In genomic region chr4:119183525-119183924, GRCm38 (mm10) we compare ENCODE assay signal across 31 mouse cellular contexts. TPM values are rescaled to one million over a fixed set of nuclear protein-coding genes. Genes with fewer than 3 reads are reported as not detected.
DNase-seq lines count a peak whose midpoint lies in the region; ATAC-seq and TF ChIP-seq lines count a peak whose summit lies in the region.
"Had no signal": no experiment of that assay in that cellular context is flagged by ENCODE, and none has a peak within 500 bp of the region (broad histone marks: within the 10 kb centered on the region; RNA-seq: fewer than 3 reads in every experiment).

No protein-coding gene starts in this region.

- no peak overlapping the region for H3K27ac ChIP-seq in hindbrain, embryonic 16.5 days (ENCODE audit: low read depth, low read length)
- no peak overlapping the region for H3K27ac ChIP-seq in hindbrain, embryonic 11.5 days (ENCODE audit: low read depth, low read length)
- H3K27ac ChIP-seq in liver, embryonic 13.5 days: peak overlapping the region; percentile 53; the same call in 1 of the 2 replicates
- H3K27ac ChIP-seq in liver, postnatal 0 days (ENCODE audit: low read depth): no peak overlapping the region
- H3K27ac ChIP-seq in MEL (ENCODE audit: control insufficient read depth, low read depth, low read length): no peak overlapping the region
- H3K27ac ChIP-seq: embryonic facial prominence, embryonic 10.5 days; embryonic facial prominence, embryonic 13.5 days; forebrain, embryonic 12.5 days; forebrain, embryonic 15.5 days; heart, embryonic 15.5 days; hindbrain, embryonic 10.5 days; hindbrain, embryonic 15.5 days had no signal

- TF ChIP-seq CTCF in liver, postnatal 0 days (IDR thresholded peaks at IDR 0.05; ENCODE audit: low read depth): no peak
- TF ChIP-seq CTCF in MEL (IDR thresholded peaks at IDR 0.05 in 2 of 3, conservative IDR thresholded peaks at IDR 0.05 in 1 of 3; ENCODE audit: control insufficient read depth in 1 of 3, insufficient read depth in 1 of 3, low read depth in 2 of 3, low read length in 3 of 3, poor library complexity in 1 of 3, severe bottlenecking in 1 of 3): no peak

- no peak for DNase-seq in hindbrain, embryonic 11.5 days (ENCODE audit: low spot score)
- DNase-seq in liver, embryonic 13.5 days: no peak
- no peak for DNase-seq in liver, postnatal 0 days
- no peak for DNase-seq in MEL (ENCODE audit: low read depth, low spot score)
- DNase-seq in c-Kit-positive CD71-positive TER-119-positive erythroid progenitor cells, embryonic 14.5 days (ENCODE audit: low spot score): no peak
- DNase-seq: adrenal gland, postnatal 10 days; adrenal gland, postnatal 36 days; cerebellum, adult 11 months; cerebellum, adult 2 months; cerebellum, postnatal 10 days; cerebellum, postnatal 36 days; embryo, embryonic 11 days; gastrocnemius, postnatal 25 days; heart, adult 18-20 months; heart, postnatal 10 days; heart, postnatal 36 days had no signal

- no peak for TF ChIP-seq POLR2A in MEL (IDR thresholded peaks at IDR 0.05; ENCODE audit: control insufficient read depth in 1 of 2, insufficient read depth in 1 of 2, low read depth in 1 of 2, low read length in 2 of 2, poor library complexity in 1 of 2)

- 0 out of 2 replicates have a peak, but pooled peaks have one; percentile 53 for ATAC-seq in hindbrain, embryonic 16.5 days
- ATAC-seq in hindbrain, embryonic 11.5 days (ENCODE audit: low FRiP score): no peak
- no peak for ATAC-seq in liver, embryonic 13.5 days (ENCODE audit: low read depth)
- no peak for ATAC-seq in liver, postnatal 0 days
- ATAC-seq: forebrain, embryonic 15.5 days; inflammation-experienced regulatory T-cells, adult 6 months; Patski had no signal

- no peak for TF ChIP-seq RAD21 in MEL (IDR thresholded peaks at IDR 0.05; ENCODE audit: low read depth, low read length)

- H3K4me2 ChIP-seq in hindbrain, embryonic 16.5 days (ENCODE audit: low read length): no peak overlapping the region
- no peak overlapping the region for H3K4me2 ChIP-seq in hindbrain, embryonic 11.5 days (replicated peaks; ENCODE audit: low read depth, low read length)
- peak overlapping the region; percentile 25 for H3K4me2 ChIP-seq in liver, embryonic 13.5 days
- no peak overlapping the region for H3K4me2 ChIP-seq in liver, postnatal 0 days (ENCODE audit: low read depth, low read length)
- H3K4me2 ChIP-seq: embryonic facial prominence, embryonic 13.5 days; forebrain, embryonic 12.5 days; forebrain, embryonic 15.5 days; heart, embryonic 12.5 days; heart, embryonic 15.5 days; hindbrain, embryonic 15.5 days had no signal

- H3K27me3 ChIP-seq in hindbrain, embryonic 16.5 days (replicated peaks; ENCODE audit: control insufficient read depth, insufficient read depth, low read length): no peaks in the 10 kb centered on the region
- H3K27me3 ChIP-seq in hindbrain, embryonic 11.5 days (ENCODE audit: control insufficient read depth, insufficient read depth, low read length): peaks cover 2% of the 10 kb centered on the region; the same call in 1 of the 2 replicates
- H3K27me3 ChIP-seq in liver, embryonic 13.5 days: no peaks in the 10 kb centered on the region
- H3K27me3 ChIP-seq in liver, postnatal 0 days (ENCODE audit: insufficient read depth, low read length): no peaks in the 10 kb centered on the region
- H3K27me3 ChIP-seq in MEL (ENCODE audit: control insufficient read depth in 1 of 2, insufficient read depth in 2 of 2, low read length in 2 of 2): no peaks in the 10 kb centered on the region
- H3K27me3 ChIP-seq: forebrain, embryonic 15.5 days; heart, embryonic 12.5 days; heart, embryonic 15.5 days; hindbrain, embryonic 15.5 days had no signal

- peaks cover 33% of the 10 kb centered on the region for H3K79me2 ChIP-seq in MEL (ENCODE audit: control insufficient read depth, insufficient read depth, low read length, poor library complexity)

- TF ChIP-seq EP300 in liver, postnatal 0 days (IDR thresholded peaks at IDR 0.05; ENCODE audit: low read depth): no peak
- no peak for TF ChIP-seq EP300 in MEL (IDR thresholded peaks at IDR 0.05; ENCODE audit: low read depth in 1 of 2, low read length in 2 of 2)

- H3K4me3 ChIP-seq in hindbrain, embryonic 16.5 days (ENCODE audit: low read length): no peak overlapping the region
- H3K4me3 ChIP-seq in hindbrain, embryonic 11.5 days (ENCODE audit: low read depth, low read length): no peak overlapping the region
- peak overlapping the region; percentile 20; the same call in 1 of the 2 replicates for H3K4me3 ChIP-seq in liver, embryonic 13.5 days (replicated peaks)
- no peak overlapping the region for H3K4me3 ChIP-seq in liver, postnatal 0 days (ENCODE audit: low read depth, low read length)
- H3K4me3 ChIP-seq in MEL (ENCODE audit: control insufficient read depth in 1 of 2, insufficient read depth in 1 of 2, low read depth in 2 of 2, low read length in 2 of 2): no peak overlapping the region
- H3K4me3 ChIP-seq: embryonic facial prominence, embryonic 10.5 days; embryonic facial prominence, embryonic 13.5 days; forebrain, embryonic 12.5 days; forebrain, embryonic 15.5 days; heart, embryonic 12.5 days; heart, embryonic 15.5 days; hindbrain, embryonic 10.5 days; hindbrain, embryonic 15.5 days had no signal

- H3K9ac ChIP-seq in hindbrain, embryonic 16.5 days (ENCODE audit: low read depth, low read length): no peak overlapping the region
- H3K9ac ChIP-seq in hindbrain, embryonic 11.5 days (ENCODE audit: low read depth, low read length): no peak overlapping the region
- H3K9ac ChIP-seq in liver, embryonic 13.5 days: 0 out of 2 replicates have a peak overlapping the region, but pooled peaks have one; percentile 3
- no peak overlapping the region for H3K9ac ChIP-seq in liver, postnatal 0 days (replicated peaks)
- H3K9ac ChIP-seq in MEL (ENCODE audit: control insufficient read depth, low read depth, low read length, poor library complexity, severe bottlenecking): no peak overlapping the region
- H3K9ac ChIP-seq: embryonic facial prominence, embryonic 13.5 days; forebrain, embryonic 12.5 days; forebrain, embryonic 15.5 days; heart, embryonic 12.5 days; heart, embryonic 15.5 days; hindbrain, embryonic 15.5 days had no signal

- H3K36me3 ChIP-seq in hindbrain, embryonic 16.5 days (ENCODE audit: control insufficient read depth, insufficient read depth, low read length): no peaks in the 10 kb centered on the region
- 0 out of 2 replicates have a peak, but pooled peaks cover 2% of the 10 kb centered on the region for H3K36me3 ChIP-seq in hindbrain, embryonic 11.5 days (ENCODE audit: control insufficient read depth, insufficient read depth, low read length)
- H3K36me3 ChIP-seq in liver, embryonic 13.5 days: peaks cover 100% of the 10 kb centered on the region
- H3K36me3 ChIP-seq in liver, postnatal 0 days (replicated peaks; ENCODE audit: insufficient read depth, low read length): peaks cover 70% of the 10 kb centered on the region
- H3K36me3 ChIP-seq in MEL (ENCODE audit: control insufficient read depth in 1 of 2, insufficient read depth in 2 of 2, low read length in 2 of 2): peaks cover 20 to 62% of the 10 kb centered on the region in 2 experiments
- H3K36me3 ChIP-seq: embryonic facial prominence, embryonic 10.5 days; embryonic facial prominence, embryonic 13.5 days; forebrain, embryonic 12.5 days; forebrain, embryonic 15.5 days; heart, embryonic 12.5 days; heart, embryonic 15.5 days; hindbrain, embryonic 10.5 days; hindbrain, embryonic 15.5 days had no signal

- H3K4me1 ChIP-seq in hindbrain, embryonic 16.5 days (ENCODE audit: control insufficient read depth, insufficient read depth, low read depth, low read length): no peaks in the 10 kb centered on the region
- no peaks in the 10 kb centered on the region for H3K4me1 ChIP-seq in hindbrain, embryonic 11.5 days (replicated peaks; ENCODE audit: control insufficient read depth, insufficient read depth, low read length)
- peaks cover 89% of the 10 kb centered on the region for H3K4me1 ChIP-seq in liver, embryonic 13.5 days (replicated peaks)
- H3K4me1 ChIP-seq in liver, postnatal 0 days (ENCODE audit: insufficient read depth): peaks cover 22% of the 10 kb centered on the region
- H3K4me1 ChIP-seq in MEL (ENCODE audit: control insufficient read depth in 1 of 2, insufficient read depth in 2 of 2, low read length in 2 of 2): peaks cover 4 to 48% of the 10 kb centered on the region in 2 experiments
- H3K4me1 ChIP-seq: embryonic facial prominence, embryonic 10.5 days; embryonic facial prominence, embryonic 13.5 days; forebrain, embryonic 12.5 days; forebrain, embryonic 15.5 days; hindbrain, embryonic 10.5 days; hindbrain, embryonic 15.5 days had no signal

- no peaks in the 10 kb centered on the region for H3K9me3 ChIP-seq in hindbrain, embryonic 16.5 days (ENCODE audit: control insufficient read depth, low read length)
- H3K9me3 ChIP-seq in hindbrain, embryonic 11.5 days (ENCODE audit: control insufficient read depth, low read length): no peaks in the 10 kb centered on the region
- H3K9me3 ChIP-seq in liver, embryonic 13.5 days (replicated peaks): no peaks in the 10 kb centered on the region
- no peaks in the 10 kb centered on the region for H3K9me3 ChIP-seq in liver, postnatal 0 days (ENCODE audit: low read length)
- no peaks in the 10 kb centered on the region for H3K9me3 ChIP-seq in MEL (replicated peaks; ENCODE audit: insufficient read depth, low read length)
- H3K9me3 ChIP-seq: embryonic facial prominence, embryonic 10.5 days; embryonic facial prominence, embryonic 13.5 days; forebrain, embryonic 12.5 days; forebrain, embryonic 15.5 days; heart, embryonic 12.5 days; heart, embryonic 15.5 days; hindbrain, embryonic 10.5 days; hindbrain, embryonic 15.5 days had no signal

- 33% methylated on average over 1 of the region's 1 CpGs for WGBS in hindbrain, embryonic 16.5 days
- WGBS in hindbrain, embryonic 11.5 days: 75% methylated on average over 1 of the region's 1 CpGs
- WGBS in liver, embryonic 13.5 days (ENCODE audit: insufficient replicate concordance): 55% methylated on average over 1 of the region's 1 CpGs
- 67% methylated on average over 1 of the region's 1 CpGs for WGBS in liver, postnatal 0 days (ENCODE audit: insufficient replicate concordance)

RNA-seq across cellular contexts. Expression of gene Ermap, which starts 6.3 kb away (rescaled TPM):
- polyA plus RNA-seq in hindbrain, embryonic 16.5 days (2015; fragmentation: Nextera tagmentation; extraction: Ambion mirVana): 0.33 and 0.70 TPM in 2 replicates
- polyA plus RNA-seq in hindbrain, embryonic 11.5 days (2014; fragmentation: Nextera tagmentation; extraction: Ambion mirVana): 9.9 and 11.1 TPM in 2 replicates
- 329 and 341 TPM in 2 replicates for polyA plus RNA-seq in liver, embryonic 13.5 days (2015; fragmentation: Nextera tagmentation; extraction: Ambion mirVana)
- polyA plus RNA-seq in liver, postnatal 0 days (2015; fragmentation: Nextera tagmentation; extraction: Ambion mirVana): 125 and 144 TPM in 2 replicates
- total RNA-seq in MEL (2012; rRNA removed): 125 and 138 TPM in 2 replicates
- 100 to 1,000 TPM in 1 of 2 experiments, 10 to 100 TPM in 1; 44.1 to 247 TPM for polyA plus RNA-seq in MEL (2012; ENCODE audit: insufficient read depth in 1 of 2, insufficient read length in 2 of 2, low read depth in 1 of 2, low replicate concordance in 2 of 2, missing spikeins in 1 of 2)
- total RNA-seq: gastrocnemius, adult 8-10 months; gastrocnemius, postnatal 25 days; heart, adult 18-20 months had no signal
- polyA plus RNA-seq: Patski had no signal

RNA-seq across cellular contexts. Expression of gene Zfp691, which starts 9.5 kb away (rescaled TPM):
- polyA plus RNA-seq in hindbrain, embryonic 16.5 days (2015; fragmentation: Nextera tagmentation; extraction: Ambion mirVana): 2.9 and 5.6 TPM in 2 replicates
- 7.4 and 8.3 TPM in 2 replicates for polyA plus RNA-seq in hindbrain, embryonic 11.5 days (2014; fragmentation: Nextera tagmentation; extraction: Ambion mirVana)
- 2.8 and 2.9 TPM in 2 replicates for polyA plus RNA-seq in liver, embryonic 13.5 days (2015; fragmentation: Nextera tagmentation; extraction: Ambion mirVana)
- 1.8 and 2.1 TPM in 2 replicates for polyA plus RNA-seq in liver, postnatal 0 days (2015; fragmentation: Nextera tagmentation; extraction: Ambion mirVana)
- 6.3 and 6.7 TPM in 2 replicates for total RNA-seq in MEL (2012; rRNA removed)
- 1 to 10 TPM in 1 of 2 experiments, not detected in 1; 9.9 TPM for polyA plus RNA-seq in MEL (2012; ENCODE audit: insufficient read depth in 1 of 2, insufficient read length in 2 of 2, low read depth in 1 of 2, low replicate concordance in 2 of 2, missing spikeins in 1 of 2)

RNA-seq across cellular contexts. Expression of gene Svbp, which starts 11.6 kb away (rescaled TPM):
- polyA plus RNA-seq in hindbrain, embryonic 16.5 days (2015; fragmentation: Nextera tagmentation; extraction: Ambion mirVana): 197 and 201 TPM in 2 replicates
- 177 and 201 TPM in 2 replicates for polyA plus RNA-seq in hindbrain, embryonic 11.5 days (2014; fragmentation: Nextera tagmentation; extraction: Ambion mirVana)
- polyA plus RNA-seq in liver, embryonic 13.5 days (2015; fragmentation: Nextera tagmentation; extraction: Ambion mirVana): 121 and 130 TPM in 2 replicates
- 54.8 and 61.3 TPM in 2 replicates for polyA plus RNA-seq in liver, postnatal 0 days (2015; fragmentation: Nextera tagmentation; extraction: Ambion mirVana)
- total RNA-seq in MEL (2012; rRNA removed): 63.7 and 64.7 TPM in 2 replicates
- 100 to 1,000 TPM in 1 of 2 experiments, not detected in 1; 131 TPM for polyA plus RNA-seq in MEL (2012; ENCODE audit: insufficient read depth in 1 of 2, insufficient read length in 2 of 2, low read depth in 1 of 2, low replicate concordance in 2 of 2, missing spikeins in 1 of 2)

RNA-seq across cellular contexts. Expression of gene Tmem269, which starts 34.5 kb away (rescaled TPM):
- polyA plus RNA-seq in hindbrain, embryonic 16.5 days (2015; fragmentation: Nextera tagmentation; extraction: Ambion mirVana): 0.20 and 0.46 TPM in 2 replicates
- polyA plus RNA-seq in hindbrain, embryonic 11.5 days (2014; fragmentation: Nextera tagmentation; extraction: Ambion mirVana): not detected in 2 replicates
- polyA plus RNA-seq in liver, embryonic 13.5 days (2015; fragmentation: Nextera tagmentation; extraction: Ambion mirVana): not detected in 2 replicates
- polyA plus RNA-seq in liver, postnatal 0 days (2015; fragmentation: Nextera tagmentation; extraction: Ambion mirVana): not detected in 2 replicates
- total RNA-seq in MEL (2012; rRNA removed): not detected in 2 replicates
- under 1 TPM in 1 of 2 experiments, not detected in 1; 0.07 TPM for polyA plus RNA-seq in MEL (2012; ENCODE audit: insufficient read depth in 1 of 2, insufficient read length in 2 of 2, low read depth in 1 of 2, low replicate concordance in 2 of 2, missing spikeins in 1 of 2)
- total RNA-seq: adrenal gland, adult 18-20 months; adrenal gland, postnatal 36 days; ES-E14; heart, adult 18-20 months; heart, postnatal 10 days; heart, postnatal 36 days had no signal
- polyA plus RNA-seq: embryonic facial prominence, embryonic 13.5 days; erythroblast, embryonic 14.5 days; forebrain, embryonic 12.5 days; heart, embryonic 12.5 days; inflammation-experienced regulatory T-cells, adult 6 months; Patski had no signal

RNA-seq across cellular contexts. Expression of gene AU022252, which starts 49.0 kb away (rescaled TPM):
- 23.3 and 24.5 TPM in 2 replicates for polyA plus RNA-seq in hindbrain, embryonic 16.5 days (2015; fragmentation: Nextera tagmentation; extraction: Ambion mirVana)
- 31.1 and 37.0 TPM in 2 replicates for polyA plus RNA-seq in hindbrain, embryonic 11.5 days (2014; fragmentation: Nextera tagmentation; extraction: Ambion mirVana)
- 16.1 and 16.5 TPM in 2 replicates for polyA plus RNA-seq in liver, embryonic 13.5 days (2015; fragmentation: Nextera tagmentation; extraction: Ambion mirVana)
- polyA plus RNA-seq in liver, postnatal 0 days (2015; fragmentation: Nextera tagmentation; extraction: Ambion mirVana): 26.6 and 27.8 TPM in 2 replicates
- 12.3 and 12.8 TPM in 2 replicates for total RNA-seq in MEL (2012; rRNA removed)
- 10 to 100 TPM in 1 of 2 experiments, not detected in 1; 24.9 TPM for polyA plus RNA-seq in MEL (2012; ENCODE audit: insufficient read depth in 1 of 2, insufficient read length in 2 of 2, low read depth in 1 of 2, low replicate concordance in 2 of 2, missing spikeins in 1 of 2)
